Mouse (Mus musculus) lung, embryonic 15.5 days (tissue): ENCODE results near the gene Ldhc. TPM values are rescaled to one million over a fixed set of nuclear protein-coding genes. Genes with fewer than 3 reads are reported as not detected.
A peak's percentile ranks its signal among the peaks of the same experiment; 100 is the strongest.

ENCODE experiments used
- ATAC-seq: fragments of 200-750 bp; cut with Nextera tagmentation; 2 replicates; pipeline ENCODE4 v1.8.0; 2017; ENCODE audit warnings: moderate number of reproducible peaks, borderline replicate concordance; ENCODE audit not compliant: low FRiP score, low TSS enrichment; ENCODE audit errors: extremely low read depth
- H3K27ac ChIP-seq: fragments of 300-500 bp; sonication (generic); 2 replicates; pipeline ENCODE4 v1.5.1; 2015; ENCODE audit warnings: moderate library complexity, mild to moderate bottlenecking, inconsistent platforms
- H3K27me3 ChIP-seq: fragments of 300-500 bp; sonication (generic); 2 replicates; pipeline ENCODE4 v1.6.1; 2015; ENCODE audit warnings: inconsistent platforms
- H3K36me3 ChIP-seq: fragments of 300-500 bp; sonication (generic); 2 replicates; pipeline ENCODE4 v1.6.1; 2015; ENCODE audit warnings: inconsistent platforms
- H3K4me1 ChIP-seq: fragments of 300-500 bp; sonication (generic); 2 replicates; pipeline ENCODE4 v1.6.1; 2015; ENCODE audit warnings: inconsistent platforms
- H3K4me2 ChIP-seq: fragments of 300-500 bp; sonication (generic); 2 replicates; pipeline ENCODE4 v1.6.1; 2015; ENCODE audit warnings: inconsistent platforms, mild to moderate bottlenecking, moderate library complexity
- H3K4me3 ChIP-seq: fragments of 300-500 bp; sonication (generic); 2 replicates; pipeline ENCODE4 v1.5.1; 2015; ENCODE audit warnings: mild to moderate bottlenecking, inconsistent platforms
- H3K9ac ChIP-seq: fragments of 300-500 bp; sonication (generic); 2 replicates; pipeline ENCODE4 v1.6.1; 2015; ENCODE audit warnings: inconsistent platforms
- H3K9me3 ChIP-seq: fragments of 300-500 bp; sonication (generic); 2 replicates; pipeline ENCODE4 v1.6.1; 2016; ENCODE audit warnings: inconsistent platforms
- WGBS: fragments of 180-500 bp; shearing (Covaris S2); methylation state at CpG from one replicate; pipeline ENCODE4 v1.1.7; 2015; 5-methylcytosine and 5-hydroxymethylcytosine counted together
- polyA plus RNA-seq: library from polyadenylated mRNA; unstranded; fragments of >200 nt; fragmentation: Nextera tagmentation; extraction: Ambion mirVana; gene quantifications from 2 replicates; pipeline ENCODE4 v1.2.1, GENCODE M21; 2015

The Ldhc gene
- polyA plus RNA-seq, 1 experiment from 2014 or later = 0.14 TPM

DNA sequence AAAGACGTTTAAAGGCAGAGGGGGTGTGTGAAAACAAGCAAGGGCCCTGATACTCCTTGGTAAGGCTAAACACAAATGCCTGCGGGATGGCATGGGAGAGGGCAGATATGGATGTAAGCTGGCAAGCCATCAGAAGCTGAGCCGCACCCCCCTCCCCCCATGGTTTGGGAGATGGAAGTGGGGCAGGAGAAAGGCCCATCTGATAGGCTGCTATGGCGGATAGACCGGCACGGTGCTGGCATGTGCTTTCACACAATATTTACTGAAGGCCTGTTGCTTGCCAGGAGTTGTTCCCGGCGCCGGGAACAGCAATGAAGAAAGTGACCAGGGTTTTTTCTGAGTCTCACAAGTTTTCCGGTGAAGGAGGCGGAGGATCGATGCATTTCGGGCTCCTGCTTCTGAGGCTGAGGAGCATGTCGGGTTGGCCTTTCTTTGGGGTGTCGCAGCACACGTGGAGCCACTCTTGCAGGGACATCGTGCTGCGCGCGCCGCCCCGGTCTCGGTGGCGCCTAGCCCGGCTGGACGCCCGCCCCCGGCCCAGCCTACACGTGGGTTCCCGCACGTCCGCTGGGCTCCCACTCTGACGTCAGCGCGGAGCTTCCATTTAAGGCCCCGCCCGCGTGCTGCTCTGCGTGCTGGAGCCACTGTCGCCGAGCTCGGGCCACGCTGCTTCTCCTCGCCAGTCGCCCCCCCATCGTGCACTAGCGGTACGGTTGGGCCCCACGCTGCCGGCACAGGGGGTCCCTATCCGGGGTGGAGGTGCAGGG, 15.6 kb upstream of the Ldhc start:
- Histone ChIP-seq H3K36me3 (peaks cover 29% of the 10 kb centered on the region), H3K4me2 (peak overlapping the region; percentile 80), H3K4me3 (peak overlapping the region; percentile 80), H3K27me3 (no peaks in the 10 kb centered on the region), H3K9ac (peak overlapping the region; percentile 87), H3K4me1 (peaks cover 46% of the 10 kb centered on the region), H3K27ac (peak overlapping the region; percentile 96), H3K9me3 (no peaks in the 10 kb centered on the region)
- under 1% methylated on average over 50 of the region's 51 CpGs for WGBS
- peak; percentile 94 for ATAC-seq

GRCm38 (mm10) chr7:46845978-46846485, 15.0 kb upstream of the Ldhc start:
- Histone ChIP-seq H3K4me3 (peak overlapping the region; percentile 80), H3K4me1 (peaks cover 39% of the 10 kb centered on the region), H3K36me3 (peaks cover 35% of the 10 kb centered on the region), H3K9ac (peak overlapping the region; percentile 87), H3K4me2 (peak overlapping the region; percentile 80), H3K9me3 (no peaks in the 10 kb centered on the region), H3K27ac (peak overlapping the region; percentile 96), H3K27me3 (no peaks in the 10 kb centered on the region)
- WGBS = under 1% methylated on average over 36 of the region's 36 CpGs
- 0 out of 2 replicates have a peak, but pooled peaks have one; percentile 7 for ATAC-seq

DNA sequence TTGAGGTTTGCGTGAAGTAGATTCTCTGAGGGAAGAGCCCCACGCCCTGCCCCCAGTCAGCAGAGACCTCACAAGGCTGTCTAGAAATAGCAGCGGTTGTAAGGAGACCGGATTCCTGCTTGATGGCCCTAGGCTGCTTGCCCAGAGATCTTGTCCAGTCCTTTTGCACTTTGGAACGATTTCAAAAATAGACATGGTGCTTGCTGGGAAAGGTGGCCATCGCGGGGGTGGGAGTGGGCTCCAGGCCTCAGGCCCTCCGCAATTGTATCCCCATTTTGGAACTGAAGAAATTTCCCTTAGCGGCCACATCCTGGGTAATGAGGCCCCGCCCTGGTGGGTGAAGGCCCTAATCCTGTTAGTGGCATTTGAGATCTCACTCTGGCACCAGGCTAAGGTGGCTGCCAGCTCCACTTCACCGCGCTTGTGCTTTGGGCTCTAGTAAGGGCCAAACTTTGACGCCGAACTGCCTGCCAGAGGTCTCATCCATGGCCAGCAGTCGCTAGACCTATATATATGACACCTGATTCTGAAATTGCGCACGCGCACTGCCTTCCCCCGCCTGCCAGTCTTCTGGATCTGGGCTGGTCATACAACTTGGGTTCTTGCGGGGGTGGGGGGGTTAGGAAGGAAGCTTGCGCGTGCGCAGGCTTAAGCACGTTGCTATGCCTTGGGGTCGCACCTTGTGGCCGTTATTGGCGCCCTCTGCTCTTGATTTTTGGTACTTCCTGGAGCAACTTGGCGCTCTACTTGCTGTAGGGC, 14.3 kb upstream of the Ldhc start:
- Histone ChIP-seq H3K4me3 (peak overlapping the region; percentile 80), H3K9me3 (no peaks in the 10 kb centered on the region), H3K4me1 (peaks cover 33% of the 10 kb centered on the region), H3K27ac (peak overlapping the region; percentile 96), H3K4me2 (peak overlapping the region; percentile 80), H3K27me3 (no peaks in the 10 kb centered on the region), H3K9ac (peak overlapping the region; percentile 87), H3K36me3 (peaks cover 41% of the 10 kb centered on the region)
- under 1% methylated on average over 28 of the region's 28 CpGs for WGBS
- peak; percentile 9; the same call in 1 of the 2 replicates for ATAC-seq

DNA sequence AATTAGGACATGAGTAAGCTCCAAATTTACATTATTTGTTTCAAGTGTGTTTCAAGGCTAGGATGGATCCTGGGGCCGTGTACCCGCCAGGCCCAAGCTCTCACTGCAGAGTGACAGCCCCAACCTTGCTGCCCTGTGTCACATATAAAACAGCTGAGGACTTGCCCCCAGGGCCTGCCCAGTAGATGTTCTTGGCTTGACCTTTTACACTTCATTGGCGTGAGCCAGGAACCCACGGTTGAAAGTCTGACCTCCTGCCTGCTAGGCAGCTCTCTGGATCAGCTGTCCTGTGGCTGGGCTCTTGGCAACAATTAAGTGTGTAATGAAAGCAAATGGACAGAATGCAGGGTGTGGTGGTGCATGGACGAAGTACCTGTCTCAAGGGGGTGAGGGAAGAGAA, 11.7 kb upstream of the Ldhc start:
- Histone ChIP-seq H3K9me3 (no peaks in the 10 kb centered on the region), H3K4me1 (peaks cover 20% of the 10 kb centered on the region), H3K27ac (no peak overlapping the region), H3K4me2 (no peak overlapping the region), H3K9ac (no peak overlapping the region), H3K36me3 (peaks cover 67% of the 10 kb centered on the region), H3K27me3 (no peaks in the 10 kb centered on the region), H3K4me3 (no peak overlapping the region)
- no peak for ATAC-seq
- 76% methylated on average over 5 of the region's 5 CpGs for WGBS

- H3K9ac ChIP-seq = no peak overlapping the region
- H3K4me3 ChIP-seq = no peak overlapping the region
- peaks cover 85% of the 10 kb centered on the region for H3K36me3 ChIP-seq
- H3K4me1 ChIP-seq = peaks cover 9% of the 10 kb centered on the region
- no peaks in the 10 kb centered on the region for H3K27me3 ChIP-seq
- WGBS = 79% methylated on average over 7 of the region's 7 CpGs
- no peak for ATAC-seq
- no peak overlapping the region for H3K4me2 ChIP-seq
- no peaks in the 10 kb centered on the region for H3K9me3 ChIP-seq
- no peak overlapping the region for H3K27ac ChIP-seq
Observed at GRCm38 (mm10) chr7:46851026-46851425, 10.0 kb upstream of the Ldhc start.

DNA sequence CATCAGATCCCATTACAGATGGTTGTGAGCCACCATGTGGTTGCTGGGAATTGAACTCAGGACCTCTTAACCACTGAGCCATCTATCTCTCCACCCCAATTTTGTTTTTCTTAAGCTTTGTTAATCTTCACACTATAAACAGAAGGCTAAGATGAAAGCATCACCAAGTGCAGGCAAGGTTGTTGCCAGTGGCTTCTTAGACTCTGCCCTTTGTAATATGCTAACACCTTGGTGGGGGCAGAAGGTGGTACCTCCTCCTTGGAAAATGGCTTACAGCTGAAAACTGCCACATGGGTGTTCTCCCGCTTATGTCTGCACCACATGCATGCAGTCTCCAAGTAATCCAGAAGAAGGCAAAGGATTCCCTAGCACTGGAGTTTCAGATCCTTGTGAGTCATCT, 8.3 kb upstream of the Ldhc start:
- Histone ChIP-seq H3K4me3 (no peak overlapping the region), H3K9ac (no peak overlapping the region), H3K4me1 (0 out of 2 replicates have a peak, but pooled peaks cover under 1% of the 10 kb centered on the region), H3K27ac (no peak overlapping the region), H3K4me2 (no peak overlapping the region), H3K9me3 (no peaks in the 10 kb centered on the region), H3K36me3 (peaks cover 86% of the 10 kb centered on the region), H3K27me3 (no peaks in the 10 kb centered on the region)
- ATAC-seq = no peak
- WGBS = 85% methylated on average over 1 of the region's 1 CpGs

DNA sequence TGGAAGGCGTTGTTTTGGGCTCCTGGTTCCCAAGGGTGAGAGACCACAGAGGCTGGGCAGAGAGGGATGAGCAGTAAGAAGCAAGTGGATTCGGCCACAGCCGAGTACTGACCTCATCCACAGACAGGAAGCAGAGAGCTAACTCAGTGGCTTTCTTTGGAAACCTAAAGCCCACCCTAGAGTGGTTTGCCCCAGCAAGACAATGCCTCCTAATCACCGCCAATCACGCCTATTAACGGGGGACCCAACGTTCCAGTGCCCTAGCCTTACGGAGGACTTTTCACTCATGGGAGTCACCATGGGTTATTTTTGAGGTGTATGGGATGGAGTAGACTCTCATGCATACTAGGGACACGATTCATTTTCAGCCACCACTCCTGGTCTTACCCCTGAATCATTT, 7.6 kb upstream of the Ldhc start:
- no peak overlapping the region for H3K4me2 ChIP-seq
- H3K36me3 ChIP-seq = peaks cover 79% of the 10 kb centered on the region
- ATAC-seq = no peak
- 88% methylated on average over 9 of the region's 9 CpGs for WGBS
- no peak overlapping the region for H3K4me3 ChIP-seq
- no peaks in the 10 kb centered on the region for H3K9me3 ChIP-seq
- H3K27me3 ChIP-seq = no peaks in the 10 kb centered on the region
- H3K9ac ChIP-seq = no peak overlapping the region
- H3K27ac ChIP-seq = no peak overlapping the region
- no peaks in the 10 kb centered on the region for H3K4me1 ChIP-seq

DNA sequence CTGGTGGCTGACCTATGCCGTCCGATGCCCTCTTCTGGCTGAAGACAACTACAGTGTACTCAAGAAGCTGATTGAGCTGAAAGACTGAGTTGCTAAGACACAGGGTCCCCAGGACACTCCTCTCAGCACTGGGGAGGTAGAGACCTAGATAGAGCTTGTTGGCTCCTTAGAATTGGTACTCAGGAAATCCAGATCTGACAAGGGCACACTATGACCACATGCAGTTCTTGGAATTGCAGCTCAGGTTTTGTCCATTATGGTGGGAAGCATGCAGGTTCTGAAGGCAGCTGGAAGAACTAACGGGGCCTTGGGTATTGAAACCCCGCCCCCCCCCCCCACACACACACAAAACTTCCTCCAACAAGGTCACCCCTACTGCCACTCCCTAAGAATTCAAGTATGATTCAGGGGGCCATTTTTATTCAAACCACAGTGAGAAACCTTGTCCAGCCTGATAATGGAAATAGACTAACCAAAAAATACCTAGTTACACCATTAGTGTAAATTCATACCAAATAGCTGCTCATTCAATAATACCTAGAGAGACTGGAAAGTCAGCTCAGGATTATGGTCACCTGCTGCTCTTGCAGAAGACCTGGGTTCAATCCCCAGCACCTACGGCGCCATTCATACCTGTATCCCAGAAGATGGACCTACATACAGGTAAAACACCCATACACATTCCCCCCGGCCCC, 5.0 kb upstream of the Ldhc start:
- WGBS = 60% methylated on average over 7 of the region's 7 CpGs

GRCm38 (mm10) chr7:46857436-46857835, 3.6 kb upstream of the Ldhc start:
- ATAC-seq = no peak
- peaks cover 40% of the 10 kb centered on the region for H3K36me3 ChIP-seq
- 62% methylated on average over 9 of the region's 9 CpGs for WGBS
- H3K9me3 ChIP-seq = no peaks in the 10 kb centered on the region
- no peak overlapping the region for H3K27ac ChIP-seq
- no peak overlapping the region for H3K4me2 ChIP-seq
- H3K4me3 ChIP-seq = no peak overlapping the region
- no peaks in the 10 kb centered on the region for H3K4me1 ChIP-seq
- no peaks in the 10 kb centered on the region for H3K27me3 ChIP-seq
- H3K9ac ChIP-seq = no peak overlapping the region

More for the DNA sequence above, 5.0 kb upstream of the Ldhc start:
- no peak for ATAC-seq
- Histone ChIP-seq H3K4me3 (no peak overlapping the region), H3K4me2 (no peak overlapping the region), H3K27ac (no peak overlapping the region), H3K9ac (no peak overlapping the region), H3K36me3 (peaks cover 54% of the 10 kb centered on the region), H3K27me3 (no peaks in the 10 kb centered on the region), H3K4me1 (no peaks in the 10 kb centered on the region), H3K9me3 (no peaks in the 10 kb centered on the region)

DNA sequence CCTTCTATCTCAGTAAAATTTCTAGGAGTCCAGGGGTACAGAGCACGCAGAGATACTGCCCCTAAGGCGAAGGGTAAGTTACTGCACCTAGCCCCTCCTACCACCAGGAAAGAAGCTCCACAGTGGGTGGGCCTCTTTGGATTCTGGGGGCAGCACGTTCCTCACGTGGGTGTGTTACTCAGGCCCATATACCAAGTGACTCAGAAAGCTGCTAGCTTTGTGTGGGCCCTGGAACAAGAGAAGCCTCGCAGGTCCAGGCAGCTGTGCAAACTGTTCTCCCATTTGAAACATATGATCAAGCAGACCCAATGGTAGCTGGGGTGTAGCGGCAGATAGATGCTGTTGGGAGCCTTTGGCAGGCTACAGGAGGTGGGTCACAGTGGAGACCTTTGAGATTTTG, 2.0 kb upstream of the Ldhc start:
- no peaks in the 10 kb centered on the region for H3K27me3 ChIP-seq
- ATAC-seq = no peak
- H3K9ac ChIP-seq = no peak overlapping the region
- H3K36me3 ChIP-seq = peaks cover 24% of the 10 kb centered on the region
- H3K4me2 ChIP-seq = no peak overlapping the region
- WGBS = 58% methylated on average over 6 of the region's 6 CpGs
- no peaks in the 10 kb centered on the region for H3K9me3 ChIP-seq
- no peak overlapping the region for H3K4me3 ChIP-seq
- no peaks in the 10 kb centered on the region for H3K4me1 ChIP-seq
- no peak overlapping the region for H3K27ac ChIP-seq

- no peaks in the 10 kb centered on the region for H3K9me3 ChIP-seq
Observed at GRCm38 (mm10) chr7:46871988-46872387, 11.0 kb downstream of the Ldhc start.

More at GRCm38 (mm10) chr7:46871988-46872387, 11.0 kb downstream of the Ldhc start:
- no peak overlapping the region for H3K27ac ChIP-seq
- H3K4me3 ChIP-seq = no peak overlapping the region
- no peaks in the 10 kb centered on the region for H3K4me1 ChIP-seq
- ATAC-seq = no peak
- H3K36me3 ChIP-seq = no peaks in the 10 kb centered on the region
- no peaks in the 10 kb centered on the region for H3K27me3 ChIP-seq
- H3K9ac ChIP-seq = no peak overlapping the region
- WGBS = 66% methylated on average over 4 of the region's 4 CpGs
- H3K4me2 ChIP-seq = no peak overlapping the region
